Mouse (Mus musculus) CH12.LX (cell line): ENCODE data around the gene Jmjd1c. TPM values are rescaled to one million over a fixed set of nuclear protein-coding genes. Genes with fewer than 3 reads are reported as not detected.

Experiments used
- DNase-seq: peaks from one replicate; pipeline ENCODE4 v3.0.0-alpha.2; 2013; ENCODE audit errors: extremely low read depth
- H3K27ac ChIP-seq: 2 replicates; pipeline ENCODE4 v1.5.1; 2012; ENCODE audit warnings: low read depth, mild to moderate bottlenecking, control low read depth, moderate library complexity; ENCODE audit not compliant: insufficient read depth
- H3K27me3 ChIP-seq: replicated peaks from 2 replicates; pipeline ENCODE3; 2012; ENCODE audit warnings: inconsistent platforms
- H3K36me3 ChIP-seq, 2 experiments: replicated peaks in 1 of 2; 2 replicates each; pipeline versions ENCODE3 to v1.6.1; 2012; ENCODE audit warnings: inconsistent platforms in 1 of 2, low read length in 1 of 2, mild to moderate bottlenecking in 1 of 2, mixed read lengths in 1 of 2, moderate library complexity in 1 of 2; ENCODE audit not compliant: control insufficient read depth in 1 of 2, insufficient read depth in 1 of 2
- H3K4me1 ChIP-seq, 2 experiments: 2 replicates each; pipeline ENCODE4 v1.6.1; 2012; ENCODE audit warnings: inconsistent platforms in 1 of 2, moderate library complexity in 1 of 2; ENCODE audit not compliant: insufficient read depth in 2 of 2, control insufficient read depth in 1 of 2
- H3K4me2 ChIP-seq: 2 replicates; pipeline ENCODE4 v1.6.1; 2012; ENCODE audit warnings: low read depth, mild to moderate bottlenecking, control low read depth; ENCODE audit not compliant: poor library complexity, insufficient read depth, severe bottlenecking
- H3K4me3 ChIP-seq, 3 experiments: fragments of 150-350 bp in 1 of 3; sonication (generic) in 1 of 3; replicated peaks in 1 of 3; 2 replicates each; pipeline versions ENCODE3 to v1.5.1; 2011 to 2012; ENCODE audit warnings: low read depth in 2 of 3, low read length in 2 of 3, mild to moderate bottlenecking in 2 of 3, moderate library complexity in 2 of 3, control low read depth in 1 of 3, improper control_type of control experiment in 1 of 3, inconsistent platforms in 1 of 3, mixed read lengths in 1 of 3; ENCODE audit not compliant: poor library complexity in 1 of 3
- H3K79me2 ChIP-seq: replicated peaks from 2 replicates; pipeline ENCODE4 v1.6.1; 2012; ENCODE audit warnings: mild to moderate bottlenecking, moderate library complexity; ENCODE audit not compliant: control insufficient read depth, poor library complexity, insufficient read depth, severe bottlenecking; ENCODE audit errors: extremely low read depth
- H3K9ac ChIP-seq: 2 replicates; pipeline ENCODE4 v1.6.1; 2012; ENCODE audit warnings: low read depth, mild to moderate bottlenecking, control low read depth, moderate library complexity; ENCODE audit not compliant: insufficient read depth
- H3K9me3 ChIP-seq: replicated peaks from 2 replicates; pipeline ENCODE3; 2012; ENCODE audit warnings: low read length, inconsistent platforms, mixed read lengths
- BHLHE40 ChIP-seq: IDR thresholded peaks from 2 replicates; pipeline ENCODE4 v1.6.1; 2011; ENCODE audit warnings: mild to moderate bottlenecking, low read depth, low read length, improper control_type of control experiment
- CHD2 ChIP-seq: IDR thresholded peaks from 2 replicates; pipeline ENCODE4 v1.6.1; 2011; ENCODE audit warnings: low read length, improper control_type of control experiment
- CTCF ChIP-seq, 2 experiments: IDR thresholded peaks in 1 of 2; conservative IDR thresholded peaks in 1 of 2; 2 replicates each; pipeline ENCODE4 v1.5.1; 2011 to 2012; ENCODE audit warnings: low read depth in 2 of 2, low read length in 2 of 2, improper control_type of control experiment in 1 of 2, inconsistent platforms in 1 of 2, mild to moderate bottlenecking in 1 of 2, moderate library complexity in 1 of 2
- ELF1 ChIP-seq: IDR thresholded peaks from 2 replicates; pipeline ENCODE4 v1.6.1; 2014; ENCODE audit warnings: low read depth, mild to moderate bottlenecking, inconsistent platforms, low read length, improper control_type of control experiment
- EP300 ChIP-seq: IDR thresholded peaks from 2 replicates; pipeline ENCODE4 v1.6.1; 2011; ENCODE audit warnings: low read length, improper control_type of control experiment
- ETS1 ChIP-seq: conservative IDR thresholded peaks from 2 replicates; pipeline ENCODE4 v1.6.1; 2012; ENCODE audit warnings: low read depth, mild to moderate bottlenecking, inconsistent platforms, low read length, improper control_type of control experiment, moderate library complexity
- HCFC1 ChIP-seq: IDR thresholded peaks from 2 replicates; pipeline ENCODE4 v1.6.1; 2012; ENCODE audit warnings: low read depth, mild to moderate bottlenecking, inconsistent platforms, low read length, improper control_type of control experiment
- IRF4 ChIP-seq: IDR thresholded peaks from 2 replicates; pipeline ENCODE4 v1.6.1; 2014; ENCODE audit warnings: low read depth, mild to moderate bottlenecking, inconsistent platforms, low read length, improper control_type of control experiment
- JUN ChIP-seq: IDR thresholded peaks from 2 replicates; pipeline ENCODE4 v1.6.1; 2011; ENCODE audit warnings: low read depth, mild to moderate bottlenecking, low read length, improper control_type of control experiment, moderate library complexity; ENCODE audit not compliant: insufficient read depth
- MAX ChIP-seq: IDR thresholded peaks from 2 replicates; pipeline ENCODE4 v1.6.1; 2011; ENCODE audit warnings: low read length, improper control_type of control experiment
- MAZ ChIP-seq: IDR thresholded peaks from 2 replicates; pipeline ENCODE4 v1.6.1; 2012; ENCODE audit warnings: low read depth, mild to moderate bottlenecking, inconsistent platforms, low read length, improper control_type of control experiment, moderate library complexity
- MEF2A ChIP-seq: IDR thresholded peaks from 2 replicates; pipeline ENCODE4 v1.6.1; 2014; ENCODE audit warnings: low read depth, mild to moderate bottlenecking, inconsistent platforms, low read length, improper control_type of control experiment, borderline replicate concordance
- MYC ChIP-seq: IDR thresholded peaks from 2 replicates; pipeline ENCODE4 v1.6.1; 2011; ENCODE audit warnings: low read depth, mild to moderate bottlenecking, improper control_type of control experiment, low read length
- NELFE ChIP-seq: IDR thresholded peaks from 2 replicates; pipeline ENCODE4 v1.6.1; 2011; ENCODE audit warnings: low read depth, low read length, improper control_type of control experiment
- NRF1 ChIP-seq: IDR thresholded peaks from 2 replicates; pipeline ENCODE4 v1.6.1; 2014; ENCODE audit warnings: low read depth, mild to moderate bottlenecking, inconsistent platforms, low read length, improper control_type of control experiment, moderate library complexity
- POLR2A ChIP-seq: IDR thresholded peaks from 2 replicates; pipeline ENCODE4 v1.6.1; 2011; ENCODE audit warnings: low read depth, mild to moderate bottlenecking, improper control_type of control experiment, low read length
- RCOR1 ChIP-seq: conservative IDR thresholded peaks from 2 replicates; pipeline ENCODE4 v1.6.1; 2012; ENCODE audit warnings: low read depth, mild to moderate bottlenecking, inconsistent platforms, low read length, improper control_type of control experiment
- SMC3 ChIP-seq: IDR thresholded peaks from 2 replicates; pipeline ENCODE4 v1.6.1; 2011; ENCODE audit warnings: low read depth, low read length, improper control_type of control experiment
- TCF12 ChIP-seq: IDR thresholded peaks from 2 replicates; pipeline ENCODE4 v1.6.1; 2014; ENCODE audit warnings: low read depth, mild to moderate bottlenecking, inconsistent platforms, low read length, improper control_type of control experiment
- UBTF ChIP-seq: IDR thresholded peaks from 2 replicates; pipeline ENCODE4 v1.6.1; 2012; ENCODE audit warnings: low read depth, mild to moderate bottlenecking, inconsistent platforms, low read length, improper control_type of control experiment, moderate library complexity
- USF1 ChIP-seq: IDR thresholded peaks from 2 replicates; pipeline ENCODE4 v1.6.1; 2014; ENCODE audit warnings: low read depth, mild to moderate bottlenecking, inconsistent platforms, low read length, improper control_type of control experiment
- ZC3H11A ChIP-seq: IDR thresholded peaks from 2 replicates; pipeline ENCODE4 v1.6.1; 2012; ENCODE audit warnings: low read depth, mild to moderate bottlenecking, inconsistent platforms, low read length, improper control_type of control experiment
- ZKSCAN1 ChIP-seq: IDR thresholded peaks from 2 replicates; pipeline ENCODE4 v1.6.1; 2012; ENCODE audit warnings: low read depth, inconsistent platforms, low read length, improper control_type of control experiment, borderline replicate concordance
- ZMIZ1 ChIP-seq: IDR thresholded peaks from 2 replicates; pipeline ENCODE4 v1.6.1; 2012; ENCODE audit warnings: low read depth, mild to moderate bottlenecking, inconsistent platforms, low read length, improper control_type of control experiment
- ZNF384 ChIP-seq: IDR thresholded peaks from 2 replicates; pipeline ENCODE4 v1.6.1; 2012; ENCODE audit warnings: low read depth, low read length, improper control_type of control experiment, inconsistent platforms
- dilution Hi-C: fragments of 300-500 bp; cut with MboI; formaldehyde crosslinking; loops from 2 replicates; pipeline ENCODE4 v1.14.3; 2020; ENCODE audit warnings: low sequenced_read_pairs; ENCODE audit not compliant: extremely low pct_unique_long_range_greater_than_20kb, extremely low pct_ligation_motif_present
- in situ Hi-C: fragments of 300-500 bp; cut with MboI; formaldehyde crosslinking; loops from 3 replicates; pipeline ENCODE4 v1.14.3; 2019; ENCODE audit warnings: low sequenced_read_pairs, low pct_ligation_motif_present, low pct_unique_long_range_greater_than_20kb, mixed read lengths
- polyA plus RNA-seq: library from polyadenylated mRNA; unstranded; fragments of >175 nt; gene quantifications from 2 replicates; pipeline ENCODE4 v1.2.1, GENCODE M21; 2012; ENCODE audit warnings: low read depth; ENCODE audit not compliant: insufficient read length
- total RNA-seq, 2 experiments: library from RNA; depleted of rRNA; stranded (reverse); fragments of 300-350 nt in 1 of 2; fragments of >200 nt in 1 of 2; gene quantifications; 2 replicates each; pipeline ENCODE4 v1.2.3; 2012 to 2014

Jmjd1c gene
- total and polyA plus RNA-seq, 3 experiments = 41.2 to 50.1 (median 41.6) TPM

DNA sequence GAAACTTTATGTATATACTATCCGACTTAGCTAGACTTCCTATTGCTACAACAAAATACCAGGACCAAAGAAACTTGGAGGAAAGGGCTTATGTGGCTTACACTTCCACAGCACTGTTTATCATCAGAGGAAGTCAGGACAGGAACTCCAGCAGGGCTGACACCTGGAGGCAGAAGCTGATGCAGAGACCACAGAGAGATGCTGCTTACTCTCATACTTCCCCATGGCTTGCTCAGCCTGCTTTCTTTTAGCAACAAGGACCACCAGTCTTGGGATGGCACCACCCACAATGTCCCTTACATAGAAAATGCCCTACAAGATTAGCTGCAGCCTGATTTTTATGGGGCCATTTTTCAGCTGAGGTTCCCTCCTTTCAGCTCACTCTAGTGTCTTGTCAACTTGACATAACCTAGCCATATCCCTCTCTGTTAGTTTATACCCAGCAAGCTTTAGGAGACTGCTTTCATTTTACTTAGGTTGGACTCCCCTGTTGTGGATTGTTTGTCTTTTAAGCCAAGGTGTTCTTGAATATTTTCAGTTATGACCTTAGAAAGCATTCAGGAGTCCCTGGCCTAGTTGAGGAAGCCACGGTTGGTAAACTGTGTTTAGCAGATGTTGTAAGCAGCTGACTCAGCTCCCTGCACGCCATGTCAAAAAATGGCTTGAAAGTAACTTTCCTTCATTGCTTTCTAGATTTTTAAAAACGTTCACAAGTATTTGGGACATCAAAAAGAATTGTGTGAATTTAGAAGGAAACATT is 114.2 kb downstream of the Jmjd1c start (continued):
- no peak for TF ChIP-seq IRF4
- TF ChIP-seq CHD2 = no peak
- TF ChIP-seq ZNF384 = no peak
- TF ChIP-seq TCF12 = no peak
- TF ChIP-seq POLR2A = no peak
- TF ChIP-seq ZC3H11A = no peak
- 0 out of 2 replicates have a peak, but pooled peaks have one; percentile 35 for TF ChIP-seq UBTF

DNA sequence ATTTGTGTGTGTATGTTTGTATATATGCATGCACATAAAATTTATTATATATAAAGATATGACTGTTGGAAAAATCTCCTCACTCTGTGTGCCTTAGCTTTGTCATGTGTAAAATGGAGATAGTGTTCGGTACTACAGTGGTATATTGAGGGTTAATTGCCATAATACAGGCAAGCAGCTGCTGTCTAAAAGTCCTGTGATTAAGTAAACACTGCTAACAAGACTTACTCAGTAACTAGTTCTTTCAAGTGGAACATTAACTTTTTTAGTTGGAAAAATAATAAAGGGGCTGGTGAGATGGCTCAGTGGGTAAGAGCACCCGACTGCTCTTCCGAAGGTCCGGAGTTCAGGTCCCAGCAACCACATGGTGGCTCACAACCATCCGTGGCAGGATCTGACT is 116.1 kb downstream of the Jmjd1c start:
- no peaks in the 10 kb centered on the region for H3K27me3 ChIP-seq
- peaks cover 2 to 69% of the 10 kb centered on the region in 2 experiments for H3K4me1 ChIP-seq
- H3K4me3 ChIP-seq = no peak overlapping the region
- no peaks in the 10 kb centered on the region for H3K9me3 ChIP-seq
- in situ Hi-C loops = no loop called here
- peaks cover 16 to 35% of the 10 kb centered on the region in 2 experiments for H3K36me3 ChIP-seq
- dilution Hi-C loops = no loop called here
- TF ChIP-seq USF1 (no peak), POLR2A (no peak), ZMIZ1 (no peak), BHLHE40 (no peak), MAZ (no peak), MAX (no peak), RCOR1 (no peak)
- DNase-seq = no peak
- H3K79me2 ChIP-seq = peaks cover 83% of the 10 kb centered on the region
- H3K27ac ChIP-seq = no peak overlapping the region
- no peak overlapping the region for H3K9ac ChIP-seq
- no peak overlapping the region for H3K4me2 ChIP-seq

DNA sequence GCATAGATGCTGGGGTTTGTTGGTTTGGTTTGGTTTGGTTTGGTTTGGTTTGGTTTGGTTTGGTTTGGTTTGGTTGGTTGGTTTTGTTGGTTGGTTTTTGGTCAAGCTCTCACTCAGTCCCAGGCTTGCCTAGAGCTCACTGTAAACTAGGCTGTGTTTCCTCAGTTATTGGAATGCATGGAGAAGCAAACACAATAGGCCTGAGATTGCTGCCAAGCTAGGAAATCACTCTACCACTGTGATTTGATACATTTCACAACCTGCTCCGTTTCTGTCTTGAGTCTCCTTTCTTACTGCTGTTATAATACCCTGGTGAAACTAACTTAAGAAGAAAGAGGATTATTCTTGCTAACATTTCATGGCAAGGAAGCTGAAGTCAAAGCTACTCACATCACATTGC is 117.8 kb downstream of the Jmjd1c start:
- no peak overlapping the region for H3K4me2 ChIP-seq

More for the DNA sequence above, 117.8 kb downstream of the Jmjd1c start:
- H3K27ac ChIP-seq = no peak overlapping the region
- peaks cover 25 to 39% of the 10 kb centered on the region in 2 experiments for H3K36me3 ChIP-seq
- in situ Hi-C loops = no loop called here
- H3K4me3 ChIP-seq = no peak overlapping the region
- H3K4me1 ChIP-seq = peaks cover 2 to 76% of the 10 kb centered on the region in 2 experiments
- DNase-seq = no peak
- no peaks in the 10 kb centered on the region for H3K27me3 ChIP-seq
- H3K9ac ChIP-seq = no peak overlapping the region
- no peaks in the 10 kb centered on the region for H3K9me3 ChIP-seq
- TF ChIP-seq NRF1 (no peak), ETS1 (no peak), MEF2A (no peak), ZKSCAN1 (no peak), POLR2A (no peak), ZC3H11A (no peak), MYC (no peak), MAZ (no peak), JUN (no peak), EP300 (no peak), NELFE (no peak), SMC3 (no peak), ELF1 (no peak), ZNF384 (no peak), CTCF (conservative IDR thresholded peaks at IDR 0.05 in 1 of 2, IDR thresholded peaks at IDR 0.05 in 1 of 2; ENCODE audit: low read depth in 2 of 2, low read length in 2 of 2) (no peak), CHD2 (no peak), HCFC1 (no peak)
- peaks cover 83% of the 10 kb centered on the region for H3K79me2 ChIP-seq
- dilution Hi-C loops = no loop called here
